Mouse (Mus musculus) kidney, embryonic 16.5 days (tissue): Measurements from ENCODE around the gene Phb. TPM values are rescaled to one million over a fixed set of nuclear protein-coding genes. Genes with fewer than 3 reads are reported as not detected.

Experiments
- ATAC-seq: fragments of 200-750 bp; cut with Nextera tagmentation; 2 replicates; pipeline ENCODE4 v1.8.0; 2017; ENCODE audit warnings: moderate TSS enrichment; ENCODE audit not compliant: low FRiP score, low TSS enrichment
- H3K27ac ChIP-seq: fragments of 300-500 bp; sonication (generic); 2 replicates; pipeline ENCODE4 v1.5.1; 2014; ENCODE audit warnings: low read length
- H3K27me3 ChIP-seq: fragments of 300-500 bp; sonication (generic); 2 replicates; pipeline ENCODE4 v1.6.1; 2014; ENCODE audit warnings: low read length, control low read depth, mixed read lengths; ENCODE audit not compliant: insufficient read depth
- H3K36me3 ChIP-seq: fragments of 300-500 bp; sonication (generic); 2 replicates; pipeline ENCODE4 v1.6.1; 2014; ENCODE audit warnings: low read length, control low read depth, mixed read lengths; ENCODE audit not compliant: insufficient read depth
- H3K4me1 ChIP-seq: fragments of 300-500 bp; sonication (generic); 2 replicates; pipeline ENCODE4 v1.6.1; 2014; ENCODE audit warnings: low read length, control low read depth, mixed read lengths; ENCODE audit not compliant: insufficient read depth
- H3K4me2 ChIP-seq: fragments of 300-500 bp; sonication (generic); replicated peaks from 2 replicates; pipeline ENCODE4 v1.6.1; 2014; ENCODE audit warnings: low read depth, low read length
- H3K4me3 ChIP-seq: fragments of 300-500 bp; sonication (generic); 2 replicates; pipeline ENCODE4 v1.5.1; 2014; ENCODE audit warnings: mild to moderate bottlenecking, low read length
- H3K9ac ChIP-seq: fragments of 300-500 bp; sonication (generic); replicated peaks from 2 replicates; pipeline ENCODE4 v1.6.1; 2014; ENCODE audit warnings: low read length
- H3K9me3 ChIP-seq: fragments of 300-500 bp; sonication (generic); 2 replicates; pipeline ENCODE4 v1.6.1; 2016; ENCODE audit warnings: low read length, control low read depth
- WGBS: fragments of 180-500 bp; shearing (Covaris S2); extraction: QIAGEN DNeasy Blood & Tissue Kit; methylation state at CpG from one replicate; pipeline ENCODE4 v1.1.7; 2014; 5-methylcytosine and 5-hydroxymethylcytosine counted together
- polyA plus RNA-seq: library from polyadenylated mRNA; unstranded; fragments of >200 nt; fragmentation: Nextera tagmentation; extraction: Ambion mirVana; gene quantifications from 2 replicates; pipeline ENCODE4 v1.2.1, GENCODE M21; 2015

The Phb gene
- polyA plus RNA-seq, 1 experiment from 2014 or later = 288 TPM

DNA sequence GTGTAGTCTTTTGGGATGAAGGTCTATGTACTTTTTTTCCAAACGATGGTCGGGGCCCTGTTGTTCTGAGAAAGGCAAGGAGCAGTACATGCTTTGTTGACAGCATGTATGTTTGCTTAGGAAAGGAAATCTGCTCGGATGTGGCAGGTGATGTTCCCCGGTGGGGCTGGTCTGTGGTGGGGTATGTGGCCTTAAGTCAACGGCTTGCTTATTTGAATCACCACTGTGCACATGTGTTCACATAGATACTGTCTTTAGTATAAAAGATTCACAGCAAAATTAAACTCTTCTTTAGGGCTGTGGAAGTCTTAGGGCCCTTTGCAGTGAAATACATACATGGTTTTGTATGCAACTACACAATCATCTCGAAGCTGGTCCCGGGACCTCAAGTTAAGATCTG is 47.7 kb downstream of the Phb start:
- Histone ChIP-seq H3K27me3 (no peaks in the 10 kb centered on the region), H3K4me3 (peak overlapping the region; percentile 94), H3K4me1 (peaks cover 29% of the 10 kb centered on the region), H3K36me3 (no peaks in the 10 kb centered on the region), H3K4me2 (peak overlapping the region; percentile 96), H3K9me3 (no peaks in the 10 kb centered on the region), H3K9ac (peak overlapping the region; percentile 97), H3K27ac (no peak overlapping the region)
- ATAC-seq = no peak
- WGBS = 36% methylated on average over 7 of the region's 7 CpGs

DNA sequence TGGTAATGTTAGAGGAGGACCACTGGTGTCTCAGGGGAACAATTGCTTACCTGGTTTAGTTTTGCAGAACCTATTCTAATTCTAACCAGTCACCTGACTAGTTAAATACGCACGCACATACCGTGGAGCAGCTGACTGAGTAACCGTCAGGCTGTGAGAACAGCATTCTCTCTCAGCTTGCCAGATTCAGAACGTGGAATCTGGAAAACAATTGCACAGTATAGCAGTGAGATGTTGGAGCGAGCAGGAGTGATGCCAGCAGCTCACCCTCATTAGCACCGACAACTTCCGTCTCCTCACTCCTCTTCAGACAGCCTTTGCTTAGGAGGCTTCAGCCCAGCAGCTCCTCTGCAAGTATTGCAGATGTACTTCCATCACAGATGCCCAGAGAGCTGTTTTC is 49.4 kb downstream of the Phb start:
- Histone ChIP-seq H3K9ac (no peak overlapping the region), H3K27me3 (no peaks in the 10 kb centered on the region), H3K27ac (no peak overlapping the region), H3K36me3 (no peaks in the 10 kb centered on the region), H3K9me3 (no peaks in the 10 kb centered on the region), H3K4me1 (peaks cover 29% of the 10 kb centered on the region), H3K4me2 (no peak overlapping the region), H3K4me3 (no peak overlapping the region)
- 71% methylated on average over 8 of the region's 8 CpGs for WGBS
- no peak for ATAC-seq

DNA sequence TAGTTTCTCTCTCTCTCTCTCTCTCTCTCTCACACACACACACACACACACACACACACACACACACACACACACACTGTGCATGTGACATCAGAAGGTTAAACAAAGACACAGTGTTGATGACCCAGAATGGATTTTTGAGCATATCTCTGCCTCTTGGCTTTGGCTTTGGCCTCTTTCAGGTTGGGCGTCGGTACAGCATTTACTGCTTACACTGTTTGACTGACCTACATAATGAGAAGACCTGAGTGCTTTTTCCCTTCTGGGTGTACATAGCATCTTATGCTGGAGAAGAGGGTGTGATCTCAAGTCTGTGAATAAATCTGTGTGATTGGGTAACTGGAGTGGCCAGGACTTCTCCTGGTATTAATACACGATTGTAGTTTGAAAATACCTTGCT is 52.6 kb downstream of the Phb start:
- H3K9me3 ChIP-seq = no peaks in the 10 kb centered on the region
- no peak for ATAC-seq
- H3K4me2 ChIP-seq = no peak overlapping the region
- H3K36me3 ChIP-seq = no peaks in the 10 kb centered on the region
- H3K4me1 ChIP-seq = peaks cover 17% of the 10 kb centered on the region
- no peak overlapping the region for H3K4me3 ChIP-seq
- no peaks in the 10 kb centered on the region for H3K27me3 ChIP-seq
- 83% methylated on average over 3 of the region's 3 CpGs for WGBS
- H3K9ac ChIP-seq = no peak overlapping the region
- no peak overlapping the region for H3K27ac ChIP-seq

DNA sequence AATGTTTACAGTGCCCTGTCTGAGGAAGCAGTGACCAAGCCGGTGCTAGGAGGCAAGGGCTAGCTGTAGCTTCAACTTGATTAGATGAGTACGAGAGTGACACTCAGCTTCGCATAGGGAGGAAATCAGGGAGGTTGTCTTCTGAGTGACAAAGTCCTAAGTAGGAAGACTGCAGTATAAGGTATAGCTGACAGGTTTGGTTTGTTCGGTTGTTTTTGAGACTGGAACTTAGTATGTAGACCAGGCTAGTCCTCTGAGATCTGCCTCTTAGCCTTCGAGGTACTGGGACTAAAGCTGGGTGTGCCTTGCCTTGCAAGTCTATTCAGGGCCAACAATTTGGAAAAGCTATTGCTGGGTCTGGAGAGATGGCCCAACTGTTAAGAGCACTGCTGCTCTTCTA is 56.5 kb downstream of the Phb start, which contains the start of gene B130006D01Rik:
TSS of gene B130006D01Rik (plus strand) at position 301 of the 400 bp plus-strand sequence.
- Histone ChIP-seq H3K27me3 (no peaks in the 10 kb centered on the region), H3K4me2 (no peak within 1 kb of the TSS), H3K9me3 (no peaks in the 10 kb centered on the region), H3K9ac (no peak within 1 kb of the TSS), H3K4me3 (no peak within 1 kb of the TSS), H3K36me3 (no peaks in the 10 kb centered on the region), H3K27ac (no peak within 1 kb of the TSS), H3K4me1 (no peaks in the 10 kb centered on the region)
- ATAC-seq = no peak
- 97% methylated on average over 5 of the region's 5 CpGs for WGBS

DNA sequence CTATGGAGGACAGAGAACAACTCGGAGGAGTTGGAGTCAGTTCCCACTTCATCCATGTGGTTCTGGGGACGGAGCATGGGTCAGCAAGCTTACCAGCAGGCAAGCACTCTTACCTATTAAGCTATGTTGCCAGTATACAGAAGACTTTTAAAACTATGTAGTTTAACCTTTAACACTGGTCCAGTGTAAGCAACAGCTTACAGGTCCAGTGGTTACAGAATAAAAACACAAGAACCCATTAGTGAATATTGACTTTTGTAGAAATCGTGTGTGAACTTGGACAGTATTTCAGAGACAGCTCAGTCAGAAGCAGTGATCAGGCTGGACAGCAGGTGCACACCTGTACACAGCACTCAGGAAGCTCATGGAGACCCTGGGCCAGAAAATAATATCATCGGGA is 57.7 kb downstream of the Phb start:
- no peaks in the 10 kb centered on the region for H3K36me3 ChIP-seq
- H3K4me3 ChIP-seq = no peak overlapping the region
- WGBS = 86% methylated on average over 4 of the region's 4 CpGs
- no peak for ATAC-seq
- no peak overlapping the region for H3K4me2 ChIP-seq
- H3K27me3 ChIP-seq = no peaks in the 10 kb centered on the region
- H3K9ac ChIP-seq = no peak overlapping the region
- no peaks in the 10 kb centered on the region for H3K4me1 ChIP-seq
- H3K9me3 ChIP-seq = no peaks in the 10 kb centered on the region
- H3K27ac ChIP-seq = no peak overlapping the region

DNA sequence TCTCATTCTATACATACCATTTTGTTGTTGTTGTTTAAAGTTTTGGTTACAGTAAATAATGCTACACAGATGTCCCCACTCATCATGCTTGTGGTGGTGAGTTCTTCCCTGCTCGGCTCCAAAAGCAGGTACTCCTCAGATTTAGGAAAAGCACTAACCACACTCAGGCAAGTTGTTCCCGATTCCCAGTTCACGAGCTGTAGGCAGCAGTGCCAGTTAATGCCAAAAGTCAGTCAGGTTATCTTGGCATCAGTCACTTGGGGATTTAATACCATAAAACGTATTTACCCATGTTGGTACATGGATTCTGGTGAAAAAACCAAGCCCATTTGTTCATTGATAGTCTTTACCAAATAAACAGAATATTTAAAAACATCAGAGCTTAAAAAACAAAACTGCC is 59.4 kb downstream of the Phb start:
- no peak for ATAC-seq
- no peaks in the 10 kb centered on the region for H3K27me3 ChIP-seq
- H3K9me3 ChIP-seq = no peaks in the 10 kb centered on the region
- WGBS = 81% methylated on average over 4 of the region's 4 CpGs
- no peak overlapping the region for H3K4me3 ChIP-seq
- H3K27ac ChIP-seq = no peak overlapping the region
- no peaks in the 10 kb centered on the region for H3K4me1 ChIP-seq
- no peak overlapping the region for H3K9ac ChIP-seq
- H3K36me3 ChIP-seq = no peaks in the 10 kb centered on the region
- H3K4me2 ChIP-seq = no peak overlapping the region

DNA sequence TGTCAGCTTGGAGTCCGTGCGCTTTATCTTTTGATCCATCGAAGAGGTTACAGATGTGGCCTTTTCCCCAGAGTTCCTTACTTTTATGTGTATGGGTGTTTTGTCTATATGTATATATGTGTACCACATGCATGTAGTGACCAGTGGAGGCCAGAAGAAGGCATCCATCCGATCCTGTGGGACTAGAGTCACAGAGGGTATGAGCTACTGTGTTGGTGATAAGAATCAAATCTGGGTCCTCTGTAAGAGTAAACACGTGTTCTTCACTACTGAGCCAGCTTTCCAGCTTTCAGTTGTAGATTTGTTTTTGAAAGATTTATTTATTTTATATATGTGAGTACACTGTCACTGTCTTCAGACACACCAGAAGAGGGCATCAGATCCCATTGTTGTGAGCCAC is 61.2 kb downstream of the Phb start:
- 92% methylated on average over 5 of the region's 5 CpGs for WGBS
- ATAC-seq = no peak
- Histone ChIP-seq H3K27me3 (no peaks in the 10 kb centered on the region), H3K4me3 (no peak overlapping the region), H3K4me2 (no peak overlapping the region), H3K36me3 (no peaks in the 10 kb centered on the region), H3K27ac (no peak overlapping the region), H3K4me1 (no peaks in the 10 kb centered on the region), H3K9ac (no peak overlapping the region), H3K9me3 (no peaks in the 10 kb centered on the region)

DNA sequence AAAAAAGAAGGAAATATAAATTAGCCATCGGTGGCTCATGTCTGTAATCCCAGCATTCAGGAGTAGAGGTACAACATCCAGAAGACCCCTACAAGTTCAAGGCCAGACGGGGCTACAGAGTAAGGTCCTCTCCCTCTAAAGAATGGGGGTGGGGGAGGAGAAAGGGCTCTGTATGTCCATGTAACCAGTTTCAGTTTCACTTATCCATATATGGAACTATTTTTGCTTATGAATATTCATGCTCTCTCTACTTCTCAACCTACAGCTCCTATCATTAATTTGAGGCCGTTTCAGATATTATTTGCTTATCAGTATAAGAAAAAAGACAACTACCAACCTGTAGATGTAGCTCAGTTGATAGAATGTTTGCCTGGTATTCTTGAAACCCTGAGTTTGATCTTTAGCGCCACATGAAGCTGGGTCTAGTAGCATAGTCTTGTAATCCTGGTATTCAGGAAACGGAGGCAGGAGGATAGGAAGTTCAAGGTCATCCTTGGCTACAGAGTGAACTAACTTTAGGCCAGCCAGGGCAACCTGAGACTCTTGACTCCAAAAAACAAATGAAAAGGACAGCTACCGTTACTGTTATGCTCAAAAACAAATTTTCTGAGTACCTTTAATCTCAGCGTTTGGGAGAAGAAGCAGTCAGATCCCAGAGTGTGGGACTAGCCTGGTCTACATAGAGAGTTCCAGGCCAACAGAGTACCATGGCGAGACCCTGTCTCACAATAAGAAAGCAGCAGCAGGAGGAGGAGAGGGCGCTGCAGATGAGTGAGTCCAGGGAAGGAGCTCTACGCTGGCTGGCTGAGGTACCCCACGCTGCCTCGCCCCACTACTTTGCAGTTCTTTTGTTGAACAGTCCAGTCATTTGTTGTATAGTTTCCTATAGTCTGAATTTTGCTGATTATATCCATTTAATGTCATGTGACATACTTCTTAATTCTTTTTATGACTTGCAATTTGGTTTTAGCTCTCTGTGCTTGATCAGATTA is 62.5 kb downstream of the Phb start:
- ATAC-seq = no peak
- 79% methylated on average over 12 of the region's 12 CpGs for WGBS
- no peaks in the 10 kb centered on the region for H3K9me3 ChIP-seq

More for the DNA sequence above, 62.5 kb downstream of the Phb start:
- H3K27ac ChIP-seq = no peak overlapping the region
- H3K4me1 ChIP-seq = no peaks in the 10 kb centered on the region
- no peak overlapping the region for H3K4me2 ChIP-seq
- no peaks in the 10 kb centered on the region for H3K27me3 ChIP-seq
- H3K36me3 ChIP-seq = no peaks in the 10 kb centered on the region
- no peak overlapping the region for H3K4me3 ChIP-seq
- no peak overlapping the region for H3K9ac ChIP-seq
